Mouse (Mus musculus) mammary gland, adult 2 months (tissue): Measurements from ENCODE around the gene Gm20920. TPM values are rescaled to one million over a fixed set of nuclear protein-coding genes. Genes with fewer than 3 reads are reported as not detected.

Experiments used
- polyA plus RNA-seq: library from polyadenylated mRNA; depleted of rRNA; stranded (reverse); fragments of >200 nt; gene quantifications from 2 replicates; pipeline ENCODE4 v1.2.3, GENCODE M21; 2012; ENCODE audit warnings: low replicate concordance; rRNA removed

The Gm20920 gene
- not detected in 2 replicates for polyA plus RNA-seq

GRCm38 (mm10) chrY:51851820-51852219 lies at the start of gene Gm20920:
Gm20920 (plus strand) TSS chrY:51852120.

